Mouse (Mus musculus): ENCODE results near the gene Gm13278.
"Not testable (repeated sequence)": the region's sequence is repeated elsewhere in the genome, so short reads cannot be mapped to it uniquely, and the experiment has no call there.

- not testable (repeated sequence) for TF ChIP-seq POLR2A (IDR thresholded peaks at IDR 0.05; ENCODE audit: borderline replicate concordance, low read depth, low read length); CTCF (IDR thresholded peaks at IDR 0.05; ENCODE audit: low read depth, low read length)
Measured at GRCm38 (mm10) chr4:88779550-88779949, 11.8 kb upstream of the Gm13278 start, which contains the start of gene Gm13272.
